Mouse (Mus musculus) midbrain, embryonic 11.5 days (tissue): ENCODE data around the gene Chid1. TPM values are rescaled to one million over a fixed set of nuclear protein-coding genes. Genes with fewer than 3 reads are reported as not detected.

ENCODE experiments used
- ATAC-seq: fragments of 200-750 bp; cut with Nextera tagmentation; 2 replicates; pipeline ENCODE4 v1.8.0; 2017; ENCODE audit warnings: moderate TSS enrichment, moderate library complexity; ENCODE audit not compliant: low FRiP score
- DNase-seq: peaks from one replicate; pipeline ENCODE4 v3.0.0; 2015; ENCODE audit warnings: low spot score; ENCODE audit errors: missing footprints
- H3K27ac ChIP-seq: fragments of 300-500 bp; sonication (generic); 2 replicates; pipeline ENCODE4 v1.5.1; 2014; ENCODE audit warnings: low read depth, low read length
- H3K27me3 ChIP-seq: fragments of 300-500 bp; sonication (generic); 2 replicates; pipeline ENCODE4 v1.6.1; 2014; ENCODE audit warnings: mild to moderate bottlenecking, low read length, moderate library complexity, mixed read lengths; ENCODE audit not compliant: control insufficient read depth, insufficient read depth
- H3K36me3 ChIP-seq: fragments of 300-500 bp; sonication (generic); 2 replicates; pipeline ENCODE4 v1.6.1; 2014; ENCODE audit warnings: mild to moderate bottlenecking, low read length, moderate library complexity, mixed read lengths; ENCODE audit not compliant: control insufficient read depth, insufficient read depth
- H3K4me1 ChIP-seq: fragments of 300-500 bp; sonication (generic); 2 replicates; pipeline ENCODE4 v1.6.1; 2014; ENCODE audit warnings: low read length; ENCODE audit not compliant: control insufficient read depth, insufficient read depth
- H3K4me2 ChIP-seq: fragments of 300-500 bp; sonication (generic); 2 replicates; pipeline ENCODE4 v1.6.1; 2014; ENCODE audit warnings: mild to moderate bottlenecking, moderate library complexity
- H3K4me3 ChIP-seq: fragments of 300-500 bp; sonication (generic); 2 replicates; pipeline ENCODE4 v1.5.1; 2014; ENCODE audit warnings: low read depth, low read length
- H3K9ac ChIP-seq: fragments of 300-500 bp; sonication (generic); 2 replicates; pipeline ENCODE4 v1.6.1; 2014; ENCODE audit warnings: low read length
- H3K9me3 ChIP-seq: fragments of 300-500 bp; sonication (generic); 2 replicates; pipeline ENCODE4 v1.6.1; 2016; ENCODE audit warnings: low read length; ENCODE audit not compliant: control insufficient read depth
- WGBS: fragments of 180-500 bp; shearing (Covaris S2); extraction: QIAGEN DNeasy Blood & Tissue Kit; methylation state at CpG from one replicate; pipeline ENCODE4 v1.1.7; 2014; 5-methylcytosine and 5-hydroxymethylcytosine counted together
- polyA plus RNA-seq: library from polyadenylated mRNA; unstranded; fragments of >200 nt; fragmentation: Nextera tagmentation; extraction: Ambion mirVana; gene quantifications from 2 replicates; pipeline ENCODE4 v1.2.1, GENCODE M21; 2014

Gene Chid1
- polyA plus RNA-seq, 1 experiment from 2014 or later, result 23.3 TPM

- Histone ChIP-seq H3K36me3 (no peaks in the 10 kb centered on the region), H3K4me2 (no peak overlapping the region), H3K9ac (no peak overlapping the region), H3K4me3 (no peak overlapping the region), H3K4me1 (no peaks in the 10 kb centered on the region), H3K27me3 (no peaks in the 10 kb centered on the region), H3K9me3 (no peaks in the 10 kb centered on the region), H3K27ac (no peak overlapping the region)
- ATAC-seq (no peak), DNase-seq (no peak)
- 86% methylated on average over 7 of the region's 7 CpGs for WGBS
These were observed 37.7 kb downstream of the Chid1 start for GRCm38 (mm10) chr7:141501820-141502555.

GRCm38 (mm10) chr7:141497600-141497999, 42.1 kb downstream of the Chid1 start:
- WGBS, result 95% methylated on average over 3 of the region's 3 CpGs
- Histone ChIP-seq H3K4me2 (no peak overlapping the region), H3K4me3 (no peak overlapping the region), H3K27me3 (no peaks in the 10 kb centered on the region), H3K9me3 (no peaks in the 10 kb centered on the region), H3K4me1 (no peaks in the 10 kb centered on the region), H3K36me3 (no peaks in the 10 kb centered on the region), H3K9ac (no peak overlapping the region), H3K27ac (no peak overlapping the region)
- DNase-seq (no peak), ATAC-seq (no peak)

- Histone ChIP-seq H3K4me1 (no peaks in the 10 kb centered on the region), H3K4me3 (no peak overlapping the region), H3K27ac (no peak overlapping the region), H3K9ac (no peak overlapping the region), H3K4me2 (no peak overlapping the region), H3K36me3 (no peaks in the 10 kb centered on the region), H3K27me3 (no peaks in the 10 kb centered on the region), H3K9me3 (no peaks in the 10 kb centered on the region)
- no peak for DNase-seq
- no peak for ATAC-seq
- 93% methylated on average over 4 of the region's 4 CpGs for WGBS
These were observed 43.7 kb downstream of the Chid1 start for GRCm38 (mm10) chr7:141495940-141496339.

- Histone ChIP-seq H3K4me1 (no peaks in the 10 kb centered on the region), H3K9ac (no peak overlapping the region), H3K27me3 (no peaks in the 10 kb centered on the region), H3K27ac (no peak overlapping the region), H3K36me3 (no peaks in the 10 kb centered on the region), H3K4me3 (no peak overlapping the region), H3K9me3 (no peaks in the 10 kb centered on the region), H3K4me2 (no peak overlapping the region)
- ATAC-seq, result no peak
- 81% methylated on average over 2 of the region's 2 CpGs for WGBS
- DNase-seq, result no peak
These were observed 44.3 kb downstream of the Chid1 start for GRCm38 (mm10) chr7:141495379-141495778.

DNA sequence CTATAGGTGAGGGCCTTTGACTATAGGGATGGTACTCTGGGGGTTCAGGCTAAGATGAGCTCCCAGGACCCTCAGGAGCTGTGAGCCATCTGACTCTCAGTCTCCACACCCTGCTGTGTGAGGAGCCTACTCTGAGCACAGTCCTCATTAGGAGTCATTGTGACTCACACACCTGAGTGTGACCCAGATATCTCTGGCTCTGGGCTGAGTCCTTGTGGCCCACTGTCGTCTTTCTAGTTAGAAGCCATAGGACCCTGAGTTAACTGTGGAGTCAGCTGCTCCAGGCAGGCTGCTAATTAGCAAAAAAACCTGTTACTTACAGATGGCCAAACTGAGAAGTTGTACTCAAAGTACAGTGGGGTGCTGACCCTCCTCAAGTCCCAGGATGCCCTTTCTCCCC, 45.9 kb downstream of the Chid1 start:
- Histone ChIP-seq H3K9me3 (no peaks in the 10 kb centered on the region), H3K27me3 (no peaks in the 10 kb centered on the region), H3K27ac (no peak overlapping the region), H3K4me3 (no peak overlapping the region), H3K9ac (no peak overlapping the region), H3K4me2 (no peak overlapping the region), H3K4me1 (no peaks in the 10 kb centered on the region), H3K36me3 (no peaks in the 10 kb centered on the region)
- ATAC-seq (no peak), DNase-seq (no peak)
- 86% methylated on average over 1 of the region's 1 CpGs for WGBS

DNA sequence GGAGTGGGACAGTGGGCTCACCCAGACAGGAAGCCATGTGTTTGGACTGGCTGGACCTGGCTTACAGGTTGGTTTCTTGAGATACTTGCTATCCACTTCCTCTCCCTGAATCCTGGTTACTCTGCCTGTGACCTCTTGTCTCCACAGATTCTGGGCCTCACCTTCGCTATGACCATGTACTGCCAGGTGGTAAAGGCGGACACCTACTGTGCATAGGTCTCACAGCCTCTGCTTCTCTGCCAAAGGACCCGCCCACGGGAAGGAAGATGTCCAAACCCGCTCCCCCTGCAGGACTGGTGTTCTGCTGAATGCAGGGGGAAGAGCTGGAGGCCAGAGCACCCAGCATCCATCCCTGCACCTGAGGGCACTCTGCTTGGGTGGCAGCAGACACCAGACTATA, 46.9 kb downstream of the Chid1 start:
- H3K4me1 ChIP-seq, result no peaks in the 10 kb centered on the region
- no peak overlapping the region for H3K4me3 ChIP-seq
- no peaks in the 10 kb centered on the region for H3K36me3 ChIP-seq
- DNase-seq, result no peak
- H3K27ac ChIP-seq, result no peak overlapping the region
- WGBS, result 93% methylated on average over 5 of the region's 5 CpGs
- ATAC-seq, result no peak
- H3K4me2 ChIP-seq, result no peak overlapping the region
- H3K27me3 ChIP-seq, result no peaks in the 10 kb centered on the region
- no peak overlapping the region for H3K9ac ChIP-seq
- H3K9me3 ChIP-seq, result no peaks in the 10 kb centered on the region

DNA sequence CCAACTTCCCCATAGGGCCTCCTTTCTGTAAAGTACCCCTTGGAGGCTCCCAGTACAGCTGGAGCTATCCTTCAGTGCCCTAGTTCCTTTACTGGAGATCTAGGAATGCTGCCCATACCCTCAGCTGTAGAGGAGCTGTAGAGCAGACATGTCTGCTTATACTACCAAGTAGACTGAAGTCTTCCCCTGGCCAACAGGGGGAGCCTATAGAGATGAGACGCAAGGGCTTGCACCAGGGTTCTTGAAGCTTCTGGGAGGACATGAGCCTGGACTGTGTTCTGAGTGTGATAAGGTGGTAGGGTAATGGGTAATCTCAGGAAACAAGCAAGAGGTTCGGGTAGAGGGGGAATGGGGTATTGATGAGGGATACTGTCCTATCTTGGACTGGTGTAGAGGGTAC, 48.5 kb downstream of the Chid1 start:
- ATAC-seq (no peak), DNase-seq (no peak)
- no peak overlapping the region for H3K4me2 ChIP-seq
- H3K4me3 ChIP-seq, result no peak overlapping the region
- H3K27ac ChIP-seq, result no peak overlapping the region
- H3K36me3 ChIP-seq, result no peaks in the 10 kb centered on the region
- 74% methylated on average over 2 of the region's 2 CpGs for WGBS
- H3K9ac ChIP-seq, result no peak overlapping the region
- no peaks in the 10 kb centered on the region for H3K4me1 ChIP-seq
- no peaks in the 10 kb centered on the region for H3K27me3 ChIP-seq
- no peaks in the 10 kb centered on the region for H3K9me3 ChIP-seq

DNA sequence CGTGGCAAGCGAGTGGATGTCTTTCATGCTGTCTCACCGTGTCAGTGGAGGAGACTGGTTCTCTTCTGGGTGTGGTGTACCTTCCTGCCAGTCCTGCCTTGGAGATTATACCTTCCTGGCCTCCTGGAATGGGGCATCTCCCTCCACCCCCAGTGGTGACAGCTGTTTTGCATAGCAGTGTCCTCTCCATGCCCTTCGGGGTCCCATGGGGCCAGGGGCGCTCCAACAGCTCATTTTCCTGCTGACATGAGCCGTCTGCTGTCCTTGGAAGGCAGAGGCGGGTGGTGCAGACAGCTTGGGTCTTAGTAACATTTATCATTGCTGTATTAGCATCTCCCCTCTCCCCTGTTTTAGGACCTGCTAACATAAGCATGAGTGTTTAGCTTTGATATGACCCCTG, 52.5 kb downstream of the Chid1 start:
- H3K36me3 ChIP-seq, result no peaks in the 10 kb centered on the region

GRCm38 (mm10) chr7:141486239-141486638, 53.4 kb downstream of the Chid1 start:
- no peak overlapping the region for H3K9ac ChIP-seq
- H3K4me1 ChIP-seq, result peaks cover 6% of the 10 kb centered on the region; the same call in 1 of the 2 replicates

More for the DNA sequence above, 52.5 kb downstream of the Chid1 start:
- Histone ChIP-seq H3K4me2 (no peak overlapping the region), H3K4me3 (no peak overlapping the region), H3K27ac (no peak overlapping the region), H3K4me1 (peaks cover 6% of the 10 kb centered on the region; the same call in 1 of the 2 replicates), H3K27me3 (peaks cover 10% of the 10 kb centered on the region), H3K9ac (no peak overlapping the region), H3K9me3 (no peaks in the 10 kb centered on the region)
- ATAC-seq (no peak), DNase-seq (no peak)
- WGBS, result 82% methylated on average over 7 of the region's 7 CpGs

More at GRCm38 (mm10) chr7:141486239-141486638, 53.4 kb downstream of the Chid1 start:
- DNase-seq (no peak), ATAC-seq (no peak)
- Histone ChIP-seq H3K27me3 (peaks cover 11% of the 10 kb centered on the region), H3K36me3 (no peaks in the 10 kb centered on the region), H3K4me3 (no peak overlapping the region), H3K4me2 (no peak overlapping the region), H3K9me3 (no peaks in the 10 kb centered on the region), H3K27ac (no peak overlapping the region)
- WGBS, result 93% methylated on average over 1 of the region's 1 CpGs
